Mouse (Mus musculus) neural tube, embryonic 11.5 days (tissue): ENCODE results near the gene Gm49486. TPM values are rescaled to one million over a fixed set of nuclear protein-coding genes. Genes with fewer than 3 reads are reported as not detected.

Experiments
- ATAC-seq: fragments of 200-750 bp; cut with Nextera tagmentation; 2 replicates; pipeline ENCODE4 v1.8.0; 2017; ENCODE audit warnings: moderate number of reproducible peaks, mild to moderate bottlenecking, moderate TSS enrichment, moderate library complexity; ENCODE audit not compliant: insufficient read depth, low FRiP score, low TSS enrichment
- DNase-seq: peaks from one replicate; pipeline ENCODE4 v3.0.0-alpha.2; 2015; ENCODE audit warnings: low spot score
- H3K27ac ChIP-seq: fragments of 300-500 bp; sonication (generic); 2 replicates; pipeline ENCODE4 v1.5.1; 2014; ENCODE audit warnings: low read depth, mild to moderate bottlenecking, low read length
- H3K27me3 ChIP-seq: fragments of 300-500 bp; sonication (generic); 2 replicates; pipeline ENCODE4 v1.6.1; 2014; ENCODE audit warnings: mild to moderate bottlenecking, low read length, mixed read lengths; ENCODE audit not compliant: control insufficient read depth, insufficient read depth
- H3K36me3 ChIP-seq: fragments of 300-500 bp; sonication (generic); 2 replicates; pipeline ENCODE4 v1.6.1; 2014; ENCODE audit warnings: mild to moderate bottlenecking, low read length, moderate library complexity, mixed read lengths; ENCODE audit not compliant: control insufficient read depth, insufficient read depth
- H3K4me1 ChIP-seq: fragments of 300-500 bp; sonication (generic); 2 replicates; pipeline ENCODE4 v1.6.1; 2014; ENCODE audit warnings: low read length, mixed read lengths; ENCODE audit not compliant: control insufficient read depth, insufficient read depth
- H3K4me2 ChIP-seq: fragments of 300-500 bp; sonication (generic); 2 replicates; pipeline ENCODE4 v1.6.1; 2014; ENCODE audit warnings: low read depth, mild to moderate bottlenecking, moderate library complexity
- H3K4me3 ChIP-seq: fragments of 300-500 bp; sonication (generic); 2 replicates; pipeline ENCODE4 v1.5.1; 2014; ENCODE audit warnings: low read depth, low read length
- H3K9ac ChIP-seq: fragments of 300-500 bp; sonication (generic); 2 replicates; pipeline ENCODE4 v1.6.1; 2014; ENCODE audit warnings: mild to moderate bottlenecking, low read length
- H3K9me3 ChIP-seq: fragments of 300-500 bp; sonication (generic); 2 replicates; pipeline ENCODE4 v1.6.1; 2016; ENCODE audit warnings: low read length; ENCODE audit not compliant: control insufficient read depth
- WGBS: fragments of 180-500 bp; shearing (Covaris S2); extraction: QIAGEN DNeasy Blood & Tissue Kit; methylation state at CpG from one replicate; pipeline ENCODE4 v1.1.7; 2014; 5-methylcytosine and 5-hydroxymethylcytosine counted together
- polyA plus RNA-seq: library from polyadenylated mRNA; unstranded; fragments of >200 nt; fragmentation: Nextera tagmentation; extraction: Ambion mirVana; gene quantifications from 2 replicates; pipeline ENCODE4 v1.2.1, GENCODE M21; 2014

The Gm49486 gene
- polyA plus RNA-seq, 1 experiment from 2014 or later, result 0.49 TPM

DNA sequence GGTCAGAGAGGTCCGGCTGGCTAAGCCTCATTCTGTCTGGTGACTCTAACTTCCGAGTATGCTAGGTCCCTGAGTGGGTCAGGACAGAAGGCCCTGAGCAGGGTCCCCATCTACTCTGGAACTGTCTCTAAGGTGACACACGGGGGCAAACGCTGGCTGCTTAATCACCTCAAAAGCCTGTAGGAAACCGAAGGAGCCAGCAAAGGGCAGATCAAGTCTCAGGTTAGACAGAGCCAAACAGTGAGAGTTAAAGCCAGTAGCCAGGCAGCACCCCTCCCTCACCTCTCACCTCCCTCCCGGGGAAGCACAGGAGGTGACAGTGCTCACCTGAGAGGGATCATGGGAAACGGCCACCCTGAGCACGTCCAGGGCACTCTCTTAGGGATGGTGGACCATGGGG, 74.5 kb downstream of the Gm49486 start:
- no peaks in the 10 kb centered on the region for H3K9me3 ChIP-seq
- no peak for ATAC-seq
- WGBS, result 88% methylated on average over 8 of the region's 8 CpGs
- no peak overlapping the region for H3K4me3 ChIP-seq
- H3K36me3 ChIP-seq, result no peaks in the 10 kb centered on the region; the same call in 1 of the 2 replicates
- H3K4me2 ChIP-seq, result no peak overlapping the region
- H3K27me3 ChIP-seq, result no peaks in the 10 kb centered on the region
- H3K27ac ChIP-seq, result no peak overlapping the region
- H3K4me1 ChIP-seq, result no peaks in the 10 kb centered on the region
- no peak overlapping the region for H3K9ac ChIP-seq
- DNase-seq, result no peak

DNA sequence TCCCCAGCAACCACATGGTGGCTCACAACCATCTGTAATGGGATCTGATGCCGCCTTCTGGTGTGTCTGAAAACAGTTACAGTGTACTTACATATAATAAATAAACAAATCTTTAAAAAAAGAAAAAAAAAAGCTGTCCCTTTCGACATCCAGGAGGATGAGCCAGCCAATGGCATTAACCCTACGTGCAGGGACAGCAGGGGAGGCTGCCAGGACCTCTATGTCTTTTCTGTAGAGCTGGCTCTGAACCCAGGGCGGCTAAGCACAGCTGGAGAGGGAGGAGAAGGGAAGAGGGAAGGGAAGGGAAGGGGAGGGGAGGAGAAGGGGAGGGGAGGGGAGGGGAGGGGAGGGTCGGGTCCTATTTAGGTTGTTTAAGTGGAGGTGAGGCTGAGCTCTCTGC, 75.6 kb downstream of the Gm49486 start:
- Histone ChIP-seq H3K36me3 (no peaks in the 10 kb centered on the region; the same call in 1 of the 2 replicates), H3K4me3 (no peak overlapping the region), H3K27me3 (no peaks in the 10 kb centered on the region), H3K4me1 (no peaks in the 10 kb centered on the region), H3K9ac (no peak overlapping the region), H3K4me2 (no peak overlapping the region), H3K27ac (no peak overlapping the region), H3K9me3 (no peaks in the 10 kb centered on the region)
- ATAC-seq (no peak), DNase-seq (no peak)
- WGBS, result 64% methylated on average over 4 of the region's 5 CpGs

DNA sequence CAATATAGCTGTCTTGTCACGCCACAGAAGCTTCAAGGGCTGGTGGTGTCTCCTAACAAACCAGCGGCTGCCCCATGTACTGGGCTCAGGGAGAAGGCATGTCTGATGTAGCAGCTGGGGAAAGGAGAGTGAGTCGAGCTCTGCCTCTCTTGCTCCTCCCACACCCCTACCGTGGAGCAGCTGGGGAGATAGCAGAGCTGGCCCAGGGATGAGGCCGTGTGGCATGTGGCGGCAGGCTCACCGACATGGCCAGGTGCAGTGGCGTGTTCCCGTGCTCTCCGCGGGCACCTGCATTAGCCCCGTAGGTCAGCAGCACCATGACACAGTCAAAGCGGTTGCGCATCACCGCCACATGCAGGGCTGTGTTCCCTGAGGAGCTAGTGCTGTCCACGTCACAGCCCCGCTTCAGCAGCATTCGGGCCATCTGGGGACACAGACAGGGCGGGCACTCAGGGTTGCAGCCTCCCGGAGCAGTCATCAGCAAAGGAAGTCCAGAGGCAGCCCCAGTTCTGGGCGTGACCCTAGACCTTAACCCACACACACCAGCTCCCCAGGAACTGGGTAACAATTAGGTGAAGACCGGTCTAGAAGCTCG, 76.9 kb downstream of the Gm49486 start:
- Histone ChIP-seq H3K9me3 (no peaks in the 10 kb centered on the region), H3K27ac (no peak overlapping the region), H3K4me3 (no peak overlapping the region), H3K4me2 (no peak overlapping the region), H3K27me3 (no peaks in the 10 kb centered on the region), H3K9ac (no peak overlapping the region), H3K36me3 (no peaks in the 10 kb centered on the region; the same call in 1 of the 2 replicates), H3K4me1 (no peaks in the 10 kb centered on the region)
- ATAC-seq (no peak), DNase-seq (no peak)
- WGBS, result 81% methylated on average over 23 of the region's 23 CpGs

Other genes with a start within 250 kb of the Gm49486 start
- gene H1f0, start 200.9 kb upstream of the Gm49486 start, polyA plus RNA-seq, result 289 and 340 TPM in 2 replicates
- gene Galr3, start 187.5 kb upstream of the Gm49486 start, polyA plus RNA-seq, result not detected in 2 replicates
- 59.5 and 65.6 TPM in 2 replicates for gene Ankrd54, start 166.5 kb upstream of the Gm49486 start, polyA plus RNA-seq
- gene Eif3l, start 154.2 kb upstream of the Gm49486 start, polyA plus RNA-seq, result 250 and 259 TPM in 2 replicates
- 6.8 and 7.9 TPM in 2 replicates for gene Micall1, start 120.5 kb upstream of the Gm49486 start, polyA plus RNA-seq
- 301 and 311 TPM in 2 replicates for gene Polr2f, start 88.4 kb upstream of the Gm49486 start, polyA plus RNA-seq
- 8.8 and 9.4 TPM in 2 replicates for gene 1700088E04Rik, start 88.1 kb upstream of the Gm49486 start, polyA plus RNA-seq
- gene Sox10, start 64.2 kb upstream of the Gm49486 start, polyA plus RNA-seq, result 25.3 and 32.9 TPM in 2 replicates
- 27.3 and 28.8 TPM in 2 replicates for gene Pick1, start 218 bp upstream of the Gm49486 start, polyA plus RNA-seq
- not detected in 2 replicates for gene Slc16a8, start 25.4 kb downstream of the Gm49486 start, polyA plus RNA-seq
- gene Baiap2l2, start 56.1 kb downstream of the Gm49486 start, polyA plus RNA-seq, result 1.9 and 2.3 TPM in 2 replicates
- gene Pla2g6, start 99.0 kb downstream of the Gm49486 start, polyA plus RNA-seq, result 21.9 and 22.9 TPM in 2 replicates
- gene Maff, start 117.2 kb downstream of the Gm49486 start, polyA plus RNA-seq, result 1.2 and 2.9 TPM in 2 replicates
- gene Tmem184b, start 174.2 kb downstream of the Gm49486 start, polyA plus RNA-seq, result 51.2 and 52.9 TPM in 2 replicates
- 192 and 213 TPM in 2 replicates for gene Csnk1e, start 226.2 kb downstream of the Gm49486 start, polyA plus RNA-seq